Mouse (Mus musculus) liver, embryonic 14 days (tissue): ENCODE measurements around the gene Olfr910. TPM values are rescaled to one million over a fixed set of nuclear protein-coding genes. Genes with fewer than 3 reads are reported as not detected.

ENCODE experiments used
- polyA plus RNA-seq: library from polyadenylated mRNA; depleted of rRNA; stranded (reverse); fragments of >200 nt; gene quantifications from 2 replicates; pipeline ENCODE4 v1.2.3, GENCODE M21; 2012; rRNA removed

Gene Olfr910
- not detected in 2 replicates for polyA plus RNA-seq

GRCm38 (mm10) chr9:38537549-38537948 is at the start of gene Olfr910:
Olfr910 (plus strand) TSS chr9:38537849.

GRCm38 (mm10) chr9:38495501-38495900 is 42.1 kb upstream of the Olfr910 start, which contains the start of gene Olfr907:
Olfr907 (plus strand) TSS chr9:38495801.

GRCm38 (mm10) chr9:38521280-38521679 is 16.4 kb upstream of the Olfr910 start, which contains the start of gene Olfr911-ps1:
Olfr911-ps1 (plus strand) TSS chr9:38521580.

GRCm38 (mm10) chr9:38579878-38580277 is 42.2 kb downstream of the Olfr910 start, which contains the start of gene Olfr912:
Olfr912 (plus strand) TSS chr9:38580178.

Other genes starting within 250 kb of the Olfr910 start
- gene Olfr896-ps1, start 246.7 kb upstream of the Olfr910 start, polyA plus RNA-seq = not detected in 2 replicates
- gene Olfr25, start 208.8 kb upstream of the Olfr910 start, polyA plus RNA-seq = not detected in 2 replicates
- gene Olfr898, start 189.4 kb upstream of the Olfr910 start, polyA plus RNA-seq = not detected in 2 replicates
- not detected in 2 replicates for gene Olfr250, start 171.0 kb upstream of the Olfr910 start, polyA plus RNA-seq
- gene Olfr251, start 160.8 kb upstream of the Olfr910 start, polyA plus RNA-seq = not detected in 2 replicates
- not detected in 2 replicates for gene Olfr147, start 136.2 kb upstream of the Olfr910 start, polyA plus RNA-seq
- gene Olfr901, start 108.4 kb upstream of the Olfr910 start, polyA plus RNA-seq = not detected in 2 replicates
- not detected in 2 replicates for gene Olfr902, start 90.2 kb upstream of the Olfr910 start, polyA plus RNA-seq
- not detected in 2 replicates for gene Olfr904, start 74.7 kb upstream of the Olfr910 start, polyA plus RNA-seq
- gene Olfr905, start 66.7 kb upstream of the Olfr910 start, polyA plus RNA-seq = not detected in 2 replicates
- not detected in 2 replicates for gene Olfr906, start 50.8 kb upstream of the Olfr910 start, polyA plus RNA-seq
- gene Olfr907, start 42.0 kb upstream of the Olfr910 start, polyA plus RNA-seq = not detected in 2 replicates
- gene Olfr911-ps1, start 16.3 kb upstream of the Olfr910 start, polyA plus RNA-seq = not detected in 2 replicates
- gene Olfr912, start 42.3 kb downstream of the Olfr910 start, polyA plus RNA-seq = not detected in 2 replicates
- not detected in 2 replicates for gene Olfr913, start 54.9 kb downstream of the Olfr910 start, polyA plus RNA-seq
- not detected in 2 replicates for gene Olfr914, start 67.3 kb downstream of the Olfr910 start, polyA plus RNA-seq
- not detected in 2 replicates for gene Olfr916, start 122.0 kb downstream of the Olfr910 start, polyA plus RNA-seq
- not detected in 2 replicates for gene Olfr917, start 128.0 kb downstream of the Olfr910 start, polyA plus RNA-seq
- not detected in 2 replicates for gene Olfr918, start 136.8 kb downstream of the Olfr910 start, polyA plus RNA-seq
- not detected in 2 replicates for gene Olfr919, start 165.8 kb downstream of the Olfr910 start, polyA plus RNA-seq
- 4.3 and 5.0 TPM in 2 replicates for gene Vwa5a, start 180.4 kb downstream of the Olfr910 start, polyA plus RNA-seq
- gene Olfr920, start 214.4 kb downstream of the Olfr910 start, polyA plus RNA-seq = 0.03 and 0.05 TPM in 2 replicates
- gene Olfr921, start 235.2 kb downstream of the Olfr910 start, polyA plus RNA-seq = not detected in 2 replicates